Mouse (Mus musculus) embryonic facial prominence, embryonic 10.5 days (tissue): ENCODE data around the gene Cnksr3. TPM values are rescaled to one million over a fixed set of nuclear protein-coding genes. Genes with fewer than 3 reads are reported as not detected.

Experiments
- DNase-seq: peaks from one replicate; pipeline ENCODE4 v3.0.0-alpha.2; 2017; ENCODE audit warnings: low spot score
- H3K27ac ChIP-seq: fragments of 300-500 bp; sonication (generic); replicated peaks from 2 replicates; pipeline ENCODE4 v1.5.1; 2016; ENCODE audit warnings: mild to moderate bottlenecking
- H3K27me3 ChIP-seq: fragments of 300-500 bp; sonication (generic); replicated peaks from 2 replicates; pipeline ENCODE4 v1.6.1; 2016; ENCODE audit warnings: low read depth, mild to moderate bottlenecking; ENCODE audit not compliant: poor library complexity, severe bottlenecking
- H3K36me3 ChIP-seq: fragments of 300-500 bp; sonication (generic); replicated peaks from 2 replicates; pipeline ENCODE4 v1.6.1; 2016; ENCODE audit warnings: mild to moderate bottlenecking, moderate library complexity
- H3K4me1 ChIP-seq: fragments of 300-500 bp; sonication (generic); 2 replicates; pipeline ENCODE4 v1.6.1; 2016
- H3K4me3 ChIP-seq: fragments of 300-500 bp; sonication (generic); 2 replicates; pipeline ENCODE4 v1.5.1; 2016; ENCODE audit warnings: mild to moderate bottlenecking, moderate library complexity
- H3K9me3 ChIP-seq: fragments of 300-500 bp; sonication (generic); 2 replicates; pipeline ENCODE4 v1.6.1; 2016; ENCODE audit warnings: mild to moderate bottlenecking
- WGBS: fragments of 180-500 bp; shearing (Covaris S2); methylation state at CpG from one replicate; pipeline ENCODE4 v1.1.7; 2016; 5-methylcytosine and 5-hydroxymethylcytosine counted together
- polyA plus RNA-seq: library from polyadenylated mRNA; unstranded; fragments of >200 nt; fragmentation: Nextera tagmentation; extraction: Ambion mirVana; gene quantifications from 2 replicates; pipeline ENCODE4 v1.2.1, GENCODE M21; 2016

Gene Cnksr3
- polyA plus RNA-seq, 1 experiment from 2014 or later: 8.8 TPM

DNA sequence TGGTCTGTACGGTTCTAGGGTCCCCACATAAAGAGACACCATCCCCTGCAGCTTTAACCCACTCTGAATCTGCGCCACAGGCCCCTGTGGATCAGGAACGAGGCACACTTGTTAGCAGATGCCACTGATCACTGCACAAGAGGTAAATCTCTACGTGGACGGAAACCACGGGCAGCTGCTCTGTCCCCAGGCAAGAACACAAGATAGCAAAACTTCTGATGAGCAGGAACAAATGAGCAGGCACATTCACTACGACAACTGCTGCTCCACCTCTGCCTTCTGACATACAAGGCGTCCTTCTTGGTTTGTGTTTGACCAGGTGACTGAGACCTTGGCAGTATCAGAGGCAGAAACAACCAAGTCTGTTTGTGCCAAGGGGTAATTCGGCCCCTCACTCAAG is 84.2 kb downstream of the Cnksr3 start:
- H3K9me3 ChIP-seq: no peaks in the 10 kb centered on the region
- WGBS: 90% methylated on average over 9 of the region's 9 CpGs
- no peaks in the 10 kb centered on the region for H3K4me1 ChIP-seq
- H3K27ac ChIP-seq: no peak overlapping the region
- no peaks in the 10 kb centered on the region for H3K27me3 ChIP-seq
- DNase-seq: no peak
- no peak overlapping the region for H3K4me3 ChIP-seq
- H3K36me3 ChIP-seq: peaks cover 78% of the 10 kb centered on the region

DNA sequence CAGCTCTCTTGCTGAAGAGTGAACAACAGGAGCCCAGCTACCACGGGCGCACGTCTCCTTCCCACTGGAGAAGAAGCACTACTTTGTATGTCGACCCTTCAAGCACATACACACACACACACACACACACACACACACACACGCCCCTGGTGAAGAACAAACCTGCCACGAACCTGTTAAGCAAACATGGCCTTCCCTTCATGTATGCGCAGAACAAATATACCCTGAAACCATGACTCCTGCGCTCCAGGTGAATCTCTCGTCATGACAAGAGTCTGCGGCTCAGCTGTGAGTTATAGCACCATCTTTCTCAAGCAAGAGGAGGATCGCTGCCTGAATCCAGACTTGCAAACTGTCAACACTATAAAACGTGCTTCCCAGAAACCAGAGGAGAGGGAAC is 85.2 kb downstream of the Cnksr3 start:
- peaks cover 74% of the 10 kb centered on the region for H3K36me3 ChIP-seq
- no peak for DNase-seq
- H3K4me1 ChIP-seq: no peaks in the 10 kb centered on the region
- H3K27ac ChIP-seq: no peak overlapping the region
- H3K9me3 ChIP-seq: no peaks in the 10 kb centered on the region
- no peak overlapping the region for H3K4me3 ChIP-seq
- WGBS: 92% methylated on average over 12 of the region's 12 CpGs
- no peaks in the 10 kb centered on the region for H3K27me3 ChIP-seq

DNA sequence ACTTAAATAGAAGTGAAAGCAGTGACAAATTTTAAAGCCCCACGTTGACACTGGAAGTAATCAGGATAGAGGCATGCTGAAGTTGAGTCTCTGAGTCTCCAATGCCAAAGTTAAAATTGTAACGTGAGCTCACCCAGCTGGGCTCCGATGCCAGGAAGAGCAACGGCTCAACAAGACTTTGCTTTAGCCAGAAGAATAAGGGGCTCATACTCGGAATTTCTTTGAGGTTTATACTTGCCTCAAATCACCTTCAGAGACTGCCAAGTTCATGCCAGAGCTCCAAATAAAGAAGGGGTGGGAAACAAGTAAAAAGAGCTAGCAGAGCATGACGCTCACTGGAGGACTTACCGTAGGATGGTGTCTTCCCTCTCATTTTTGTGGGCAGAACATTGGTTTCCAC is 85.8 kb downstream of the Cnksr3 start:
- Histone ChIP-seq H3K36me3 (peaks cover 68% of the 10 kb centered on the region), H3K27me3 (no peaks in the 10 kb centered on the region), H3K27ac (no peak overlapping the region), H3K4me3 (no peak overlapping the region), H3K4me1 (no peaks in the 10 kb centered on the region), H3K9me3 (no peaks in the 10 kb centered on the region)
- WGBS: 84% methylated on average over 7 of the region's 7 CpGs
- no peak for DNase-seq

- no peak overlapping the region for H3K4me3 ChIP-seq
- no peaks in the 10 kb centered on the region for H3K4me1 ChIP-seq
- no peaks in the 10 kb centered on the region for H3K27me3 ChIP-seq
- H3K27ac ChIP-seq: no peak overlapping the region
- peaks cover 65% of the 10 kb centered on the region for H3K36me3 ChIP-seq
- WGBS: 79% methylated on average over 7 of the region's 7 CpGs
- DNase-seq: no peak
- H3K9me3 ChIP-seq: no peaks in the 10 kb centered on the region
These were observed 87.0 kb downstream of the Cnksr3 start for GRCm38 (mm10) chr10:7124993-7125392.

DNA sequence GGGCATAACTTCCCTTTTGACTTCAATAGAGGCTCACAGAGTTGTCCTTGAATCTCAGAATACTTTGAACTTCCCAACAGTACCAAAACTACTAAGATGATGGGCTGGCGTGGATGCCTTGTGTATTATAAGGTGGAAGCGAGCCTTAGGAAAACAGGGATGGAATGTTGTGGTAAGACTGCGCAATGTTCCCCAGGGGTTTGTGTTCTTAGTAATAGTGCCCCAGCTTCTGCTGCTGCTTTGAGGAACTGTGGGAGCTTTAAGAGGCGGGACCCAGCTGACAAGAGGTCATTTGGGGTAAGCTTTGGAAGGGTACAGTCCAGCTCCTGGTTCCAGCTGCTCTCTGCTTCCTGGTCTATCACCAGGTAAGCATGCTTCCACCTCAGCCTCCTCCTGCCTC is 89.7 kb downstream of the Cnksr3 start:
- WGBS: 82% methylated on average over 4 of the region's 4 CpGs
- no peak for DNase-seq
- H3K4me1 ChIP-seq: peaks cover 12% of the 10 kb centered on the region
- no peaks in the 10 kb centered on the region for H3K27me3 ChIP-seq
- no peaks in the 10 kb centered on the region for H3K9me3 ChIP-seq
- peaks cover 56% of the 10 kb centered on the region for H3K36me3 ChIP-seq
- H3K27ac ChIP-seq: no peak overlapping the region
- no peak overlapping the region for H3K4me3 ChIP-seq

DNA sequence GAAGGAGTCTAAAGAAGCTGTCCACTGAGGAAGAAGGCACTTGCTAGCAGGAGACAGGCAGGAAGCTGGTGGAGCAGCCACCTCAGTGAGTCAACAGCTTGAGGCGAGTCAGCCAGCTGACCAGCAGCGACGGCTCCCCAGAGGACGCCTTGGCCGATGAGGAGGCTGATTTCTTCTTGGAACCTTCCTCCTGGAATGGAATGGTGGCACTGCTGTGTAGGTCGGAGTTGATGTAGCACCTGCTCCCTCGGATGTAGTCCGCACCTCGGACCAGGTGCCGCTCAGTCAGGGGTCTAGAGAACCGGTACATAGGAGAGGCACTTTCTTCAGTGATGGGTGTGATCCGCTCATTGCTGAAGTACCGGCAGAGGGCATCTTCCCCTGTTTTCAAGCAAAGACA is 91.8 kb downstream of the Cnksr3 start:
- Histone ChIP-seq H3K4me3 (no peak overlapping the region), H3K27me3 (no peaks in the 10 kb centered on the region), H3K36me3 (peaks cover 43% of the 10 kb centered on the region), H3K9me3 (no peaks in the 10 kb centered on the region), H3K4me1 (peaks cover 12% of the 10 kb centered on the region), H3K27ac (no peak overlapping the region)
- no peak for DNase-seq
- WGBS: 96% methylated on average over 13 of the region's 13 CpGs

DNA sequence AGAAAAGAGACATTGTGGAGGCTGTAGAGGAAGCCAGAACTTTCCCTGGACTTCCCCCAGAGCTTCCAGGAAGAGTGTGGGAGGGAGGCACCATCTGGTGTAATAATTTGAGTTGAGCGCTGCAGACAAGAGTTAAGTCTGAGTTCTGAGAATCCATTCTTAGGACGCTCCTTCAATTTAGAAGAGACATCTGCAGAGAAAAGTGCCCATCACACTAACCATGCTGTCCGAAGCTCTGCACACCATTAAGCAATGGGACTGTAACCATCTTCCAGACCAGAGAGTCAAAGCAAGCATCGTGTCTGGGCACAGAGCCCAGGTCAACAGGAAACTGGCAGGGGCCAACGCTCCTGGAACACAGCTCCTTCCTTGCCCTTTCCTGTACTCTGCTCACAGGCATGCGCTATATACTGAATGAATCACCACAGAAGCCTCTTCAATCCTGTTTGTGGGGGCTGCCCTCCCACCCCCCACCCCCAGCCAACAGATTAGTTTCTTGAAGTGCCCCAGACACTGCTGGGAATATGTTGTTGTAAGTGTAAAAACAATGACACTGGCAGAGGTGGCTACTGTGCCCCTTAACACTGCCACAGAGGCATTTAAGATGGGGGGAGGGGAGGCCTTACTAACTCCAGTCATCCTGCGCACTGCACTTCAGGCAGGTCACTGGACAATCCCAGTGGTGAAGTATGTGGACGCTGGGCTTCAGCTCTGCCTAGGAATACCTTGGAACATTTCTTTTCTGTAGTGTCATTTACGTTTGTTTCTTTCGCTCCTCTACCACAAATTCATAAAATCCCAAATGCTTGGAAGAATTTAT is 93.6 kb downstream of the Cnksr3 start:
- Histone ChIP-seq H3K27me3 (no peaks in the 10 kb centered on the region), H3K27ac (peak overlapping the region; percentile 54), H3K4me1 (peaks cover 12% of the 10 kb centered on the region), H3K36me3 (peaks cover 37% of the 10 kb centered on the region), H3K4me3 (no peak overlapping the region), H3K9me3 (no peaks in the 10 kb centered on the region)
- 83% methylated on average over 10 of the region's 10 CpGs for WGBS
- DNase-seq: peak; percentile 11

- peaks cover 37% of the 10 kb centered on the region for H3K36me3 ChIP-seq
- H3K4me1 ChIP-seq: peaks cover 12% of the 10 kb centered on the region
- no peaks in the 10 kb centered on the region for H3K27me3 ChIP-seq
- no peak overlapping the region for H3K4me3 ChIP-seq
- 61% methylated on average over 7 of the region's 7 CpGs for WGBS
- H3K9me3 ChIP-seq: no peaks in the 10 kb centered on the region
- peak overlapping the region; percentile 54; the same call in 1 of the 2 replicates for H3K27ac ChIP-seq
- DNase-seq: peak; percentile 66
These were observed 94.3 kb downstream of the Cnksr3 start for GRCm38 (mm10) chr10:7117785-7118184.

DNA sequence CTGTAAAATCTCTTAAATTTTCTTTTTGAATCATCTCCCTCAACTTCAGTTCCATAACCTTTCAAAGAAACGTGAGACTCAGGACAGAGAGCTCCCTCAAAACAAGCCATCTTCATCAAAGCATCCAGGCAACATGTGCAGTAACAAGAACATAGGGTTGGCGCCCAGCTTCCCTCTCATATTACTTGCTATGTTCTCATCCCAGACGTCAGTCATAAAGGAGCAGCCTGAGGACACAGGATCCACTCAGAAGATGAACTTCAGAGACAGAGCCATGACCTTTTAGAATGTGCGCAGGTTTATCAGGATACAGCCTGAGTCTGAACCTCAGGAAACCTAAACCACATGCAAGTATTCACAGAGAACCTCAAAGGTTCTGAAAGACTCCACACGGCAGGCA is 97.2 kb downstream of the Cnksr3 start:
- WGBS: 79% methylated on average over 5 of the region's 5 CpGs
- H3K27ac ChIP-seq: no peak overlapping the region
- H3K36me3 ChIP-seq: peaks cover 20% of the 10 kb centered on the region
- no peaks in the 10 kb centered on the region for H3K27me3 ChIP-seq
- H3K4me3 ChIP-seq: no peak overlapping the region
- no peak for DNase-seq
- H3K4me1 ChIP-seq: peaks cover 12% of the 10 kb centered on the region
- H3K9me3 ChIP-seq: no peaks in the 10 kb centered on the region

DNA sequence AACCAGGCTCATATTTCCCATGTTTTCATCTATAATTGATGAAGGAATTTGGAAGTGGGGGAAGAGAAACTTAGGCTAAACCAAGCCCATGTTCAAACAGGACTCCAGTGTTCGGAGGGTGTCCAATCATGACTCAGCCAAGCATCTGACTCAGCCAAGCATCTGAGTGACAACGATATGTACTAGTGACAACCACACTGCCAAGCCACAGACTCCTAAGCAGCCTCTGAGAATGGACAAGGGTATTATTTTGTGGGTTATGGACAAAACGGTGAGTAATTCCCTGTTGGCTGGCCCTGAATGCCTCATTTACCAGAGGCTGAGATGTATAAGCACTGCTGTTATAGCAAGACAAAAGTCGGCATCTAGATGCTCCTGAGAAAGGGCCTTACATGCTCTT is 98.3 kb downstream of the Cnksr3 start:
- H3K27ac ChIP-seq: no peak overlapping the region
- no peak for DNase-seq
- no peak overlapping the region for H3K4me3 ChIP-seq
- WGBS: 92% methylated on average over 4 of the region's 4 CpGs
- H3K9me3 ChIP-seq: no peaks in the 10 kb centered on the region
- peaks cover 11% of the 10 kb centered on the region for H3K4me1 ChIP-seq
- no peaks in the 10 kb centered on the region for H3K27me3 ChIP-seq
- H3K36me3 ChIP-seq: peaks cover 14% of the 10 kb centered on the region

DNA sequence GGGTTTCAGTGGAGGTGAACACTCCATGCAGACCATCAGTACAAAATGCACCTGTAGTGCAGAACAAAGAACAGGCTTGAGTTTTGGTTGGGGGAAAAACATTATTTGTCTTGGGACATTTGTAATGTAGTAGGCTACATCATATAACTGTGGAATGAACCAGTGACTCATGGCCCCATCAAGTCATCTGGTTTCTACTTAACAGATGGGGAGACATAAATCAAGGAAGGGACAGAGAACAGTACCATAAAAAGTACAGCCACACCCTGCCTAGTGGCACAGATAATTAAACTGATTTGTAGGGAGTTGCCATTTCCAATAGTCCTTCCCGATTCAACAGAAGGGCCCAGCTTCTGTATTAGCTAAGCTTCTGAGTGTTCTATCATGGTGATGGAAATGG is 98.9 kb downstream of the Cnksr3 start:
- Histone ChIP-seq H3K27ac (no peak overlapping the region), H3K4me1 (peaks cover 5% of the 10 kb centered on the region)
- 90% methylated on average over 1 of the region's 1 CpGs for WGBS

DNA sequence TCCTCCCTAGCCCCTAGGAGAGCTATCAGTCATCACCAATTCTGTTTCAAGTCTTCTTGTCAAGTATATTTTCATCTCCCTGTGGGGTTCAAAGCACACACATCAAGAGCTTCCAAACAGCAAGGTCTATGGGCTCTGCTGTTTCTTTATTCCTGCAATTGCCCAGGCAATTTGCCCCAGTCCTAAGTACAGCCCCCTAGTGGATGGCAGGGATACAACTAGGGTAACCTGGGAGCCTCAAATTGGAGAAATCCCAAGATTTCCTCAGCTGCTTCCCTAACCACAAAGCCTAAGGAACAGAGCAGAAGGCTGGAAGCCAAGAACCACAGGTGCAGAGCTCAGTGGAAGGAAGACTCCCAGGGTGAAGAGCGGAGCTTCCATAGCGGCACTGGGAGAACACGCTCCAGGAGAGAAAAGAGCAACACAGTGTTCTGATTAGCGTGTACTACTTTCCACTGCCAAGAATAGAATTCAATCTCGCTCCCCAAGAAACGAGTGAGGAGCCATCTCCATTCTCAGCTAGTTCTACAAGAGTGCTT is 100.5 kb downstream of the Cnksr3 start:
- Histone ChIP-seq H3K9me3 (0 out of 2 replicates have a peak, but pooled peaks cover 4% of the 10 kb centered on the region), H3K36me3 (no peaks in the 10 kb centered on the region), H3K4me3 (no peak overlapping the region), H3K4me1 (no peaks in the 10 kb centered on the region), H3K27me3 (no peaks in the 10 kb centered on the region), H3K27ac (no peak overlapping the region)
- no peak for DNase-seq
- WGBS: 94% methylated on average over 6 of the region's 6 CpGs

More for the DNA sequence above, 98.9 kb downstream of the Cnksr3 start:
- H3K27me3 ChIP-seq: no peaks in the 10 kb centered on the region
- no peaks in the 10 kb centered on the region for H3K9me3 ChIP-seq
- H3K36me3 ChIP-seq: peaks cover 9% of the 10 kb centered on the region; the same call in 1 of the 2 replicates
- no peak for DNase-seq
- H3K4me3 ChIP-seq: no peak overlapping the region

GRCm38 (mm10) chr10:7103872-7104271 is 108.2 kb downstream of the Cnksr3 start:
- DNase-seq: no peak
- Histone ChIP-seq H3K36me3 (no peaks in the 10 kb centered on the region), H3K9me3 (0 out of 2 replicates have a peak, but pooled peaks cover 4% of the 10 kb centered on the region), H3K27me3 (no peaks in the 10 kb centered on the region), H3K4me3 (no peak overlapping the region), H3K27ac (no peak overlapping the region), H3K4me1 (no peaks in the 10 kb centered on the region)
- 84% methylated on average over 1 of the region's 1 CpGs for WGBS
